Mouse (Mus musculus): ENCODE data around the gene Fbrs.
"Not testable (repeated sequence)": the region's sequence is repeated elsewhere in the genome, so short reads cannot be mapped to it uniquely, and the experiment has no call there.

Fbrs gene

GRCm38 (mm10) chr7:127478635-127479317, at the start of gene Fbrs:
Fbrs (plus strand) TSS chr7:127479199.
- DNase-seq (ENCODE audit: low read depth, low spot score), result peak; percentile 96

DNA sequence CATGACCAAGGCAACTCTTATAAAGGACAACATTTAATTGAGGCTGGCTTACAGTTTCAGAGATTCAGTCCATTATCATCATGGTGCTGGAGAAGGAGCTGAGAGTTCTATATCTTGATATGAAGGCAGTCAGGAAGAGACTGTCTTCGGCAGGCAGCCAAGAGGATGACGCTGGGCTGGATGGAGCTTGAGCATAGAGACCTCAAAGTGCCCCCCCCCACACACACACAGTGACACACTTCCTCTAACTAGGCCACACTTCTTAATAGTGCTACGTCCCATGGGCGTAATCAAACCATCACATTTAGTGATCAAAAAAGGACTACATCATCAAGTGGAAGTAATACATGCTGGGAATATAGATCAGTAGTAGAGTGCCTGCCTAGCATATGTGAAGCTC, 43.8 kb upstream of the Fbrs start:
- DNase-seq (ENCODE audit: low read depth, low spot score), result no peak

- DNase-seq (ENCODE audit: low read depth, low spot score), result no peak
Observed at GRCm38 (mm10) chr7:127437724-127438123, 41.3 kb upstream of the Fbrs start.

GRCm38 (mm10) chr7:127443976-127444375, 35.0 kb upstream of the Fbrs start:
- no peak for DNase-seq (ENCODE audit: low read depth, low spot score)

DNA sequence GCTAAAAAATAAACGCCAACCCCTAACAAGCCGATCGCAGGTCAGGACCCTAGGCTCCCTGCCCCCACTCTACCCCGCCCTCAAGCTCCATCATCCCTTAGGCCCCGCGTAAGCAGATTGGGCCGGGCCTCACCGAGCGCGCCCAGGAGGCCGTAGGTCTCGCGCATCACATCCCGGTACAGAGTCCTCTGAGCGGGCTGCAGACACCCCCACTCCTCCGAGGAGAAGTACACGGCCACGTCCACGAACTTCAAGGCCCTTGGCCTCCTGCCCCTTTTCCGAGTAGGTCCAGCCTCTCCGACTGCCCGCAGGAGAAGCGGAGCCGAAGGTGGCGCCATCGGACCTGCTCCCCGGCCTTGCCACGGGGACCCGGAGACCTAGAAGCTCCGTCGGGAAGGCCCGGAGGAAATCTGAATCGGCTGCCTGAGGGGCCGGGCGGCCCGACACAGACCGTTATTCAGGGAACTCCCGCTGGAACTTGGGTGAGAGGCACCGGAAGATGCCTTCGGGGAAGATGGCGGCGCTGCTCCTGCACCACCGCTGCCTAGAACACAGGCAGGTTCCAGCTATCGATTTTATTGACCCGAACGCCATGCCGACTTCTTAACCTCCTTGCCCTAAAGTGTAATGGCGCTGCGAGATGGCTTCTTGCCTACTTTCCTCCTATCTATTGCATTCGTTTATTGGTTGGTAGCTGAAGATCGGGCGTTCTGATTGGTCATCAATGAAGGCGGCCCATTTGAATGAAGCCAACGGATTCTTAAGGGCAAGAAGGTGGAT, 30.3 kb upstream of the Fbrs start, which contains the start of gene Zfp689:
Gene Zfp689, minus strand, starts transcription at position 638 of the 780 bp plus-strand sequence.
- DNase-seq (ENCODE audit: low read depth, low spot score), result peak; percentile 96

- DNase-seq (ENCODE audit: low read depth, low spot score), result no peak
Observed at GRCm38 (mm10) chr7:127449966-127450365, 29.0 kb upstream of the Fbrs start.

- no peak for DNase-seq (ENCODE audit: low read depth, low spot score)
Observed at GRCm38 (mm10) chr7:127453056-127453455, 25.9 kb upstream of the Fbrs start.

DNA sequence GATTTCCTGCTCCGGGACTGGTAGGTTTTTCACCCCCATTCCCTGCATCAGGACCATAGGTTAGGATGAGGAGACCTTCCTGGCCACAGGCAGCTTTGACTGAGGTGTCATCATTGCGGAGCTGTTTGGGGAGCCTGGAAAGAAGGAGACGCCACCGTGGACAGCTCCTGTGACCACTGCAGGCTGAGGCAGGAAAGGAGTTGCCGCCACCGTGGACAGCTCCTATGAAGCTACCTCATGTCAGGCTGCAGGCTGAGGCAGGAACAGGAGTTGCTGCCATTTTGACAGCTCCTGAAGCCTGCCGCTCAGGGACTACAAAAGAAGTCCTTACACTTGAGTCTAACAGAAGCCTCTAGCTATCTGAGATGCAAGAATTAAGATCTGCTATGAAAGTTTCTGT, 24.1 kb upstream of the Fbrs start:
- DNase-seq (ENCODE audit: low read depth, low spot score), result no peak

GRCm38 (mm10) chr7:127458371-127459122, 20.5 kb upstream of the Fbrs start:
- not testable (repeated sequence) for DNase-seq (ENCODE audit: low read depth, low spot score)

DNA sequence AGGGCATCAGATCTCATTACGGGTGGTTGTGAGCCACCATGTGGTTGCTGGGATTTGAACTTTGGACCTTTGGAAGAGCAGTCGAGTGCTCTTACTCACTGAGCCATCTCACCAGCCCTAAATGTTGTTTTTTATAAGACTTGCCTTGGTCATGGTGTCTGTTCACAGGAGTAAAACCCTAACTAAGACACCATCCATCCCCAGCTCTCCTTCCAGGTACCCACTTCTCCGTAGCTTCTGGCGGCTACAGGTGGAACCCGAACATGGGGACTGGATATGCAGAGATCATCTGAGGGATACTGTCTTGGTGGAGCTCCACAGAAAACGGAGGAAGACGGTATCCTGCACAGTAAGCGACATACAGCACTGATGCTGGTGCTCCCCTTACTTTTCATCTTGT, 19.7 kb upstream of the Fbrs start, which contains the start of gene Prr14:
Gene Prr14, plus strand, starts transcription at position 301 of the 400 bp plus-strand sequence.
- DNase-seq (ENCODE audit: low read depth, low spot score), result not testable (repeated sequence)

- DNase-seq (ENCODE audit: low read depth, low spot score), result no peak
Observed at GRCm38 (mm10) chr7:127465191-127465590, 13.8 kb upstream of the Fbrs start.

DNA sequence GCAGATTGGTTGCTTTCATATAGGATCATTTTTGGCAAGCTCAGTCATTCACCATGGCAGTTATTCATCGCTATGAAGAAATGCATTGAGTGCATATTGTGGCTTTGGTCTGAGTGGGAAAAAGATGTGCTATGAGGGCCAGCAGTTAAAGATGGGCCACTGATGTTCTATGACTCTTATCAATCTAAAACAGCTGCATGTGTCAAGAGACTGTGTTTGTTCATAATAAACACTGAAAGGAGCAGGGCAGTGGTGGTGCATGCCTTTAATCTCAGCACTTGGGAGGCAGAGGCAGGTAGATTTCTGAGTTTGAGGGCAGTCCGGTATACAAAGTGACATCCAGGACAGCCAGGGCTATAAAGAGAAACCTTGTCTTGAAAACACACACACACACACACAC, 13.3 kb upstream of the Fbrs start:
- DNase-seq (ENCODE audit: low read depth, low spot score), result not testable (repeated sequence)

- DNase-seq (ENCODE audit: low read depth, low spot score), result no peak
Observed at GRCm38 (mm10) chr7:127466606-127467005, 12.4 kb upstream of the Fbrs start.

- DNase-seq (ENCODE audit: low read depth, low spot score), result peak; percentile 22
Observed at GRCm38 (mm10) chr7:127470011-127470715, 8.8 kb upstream of the Fbrs start.

DNA sequence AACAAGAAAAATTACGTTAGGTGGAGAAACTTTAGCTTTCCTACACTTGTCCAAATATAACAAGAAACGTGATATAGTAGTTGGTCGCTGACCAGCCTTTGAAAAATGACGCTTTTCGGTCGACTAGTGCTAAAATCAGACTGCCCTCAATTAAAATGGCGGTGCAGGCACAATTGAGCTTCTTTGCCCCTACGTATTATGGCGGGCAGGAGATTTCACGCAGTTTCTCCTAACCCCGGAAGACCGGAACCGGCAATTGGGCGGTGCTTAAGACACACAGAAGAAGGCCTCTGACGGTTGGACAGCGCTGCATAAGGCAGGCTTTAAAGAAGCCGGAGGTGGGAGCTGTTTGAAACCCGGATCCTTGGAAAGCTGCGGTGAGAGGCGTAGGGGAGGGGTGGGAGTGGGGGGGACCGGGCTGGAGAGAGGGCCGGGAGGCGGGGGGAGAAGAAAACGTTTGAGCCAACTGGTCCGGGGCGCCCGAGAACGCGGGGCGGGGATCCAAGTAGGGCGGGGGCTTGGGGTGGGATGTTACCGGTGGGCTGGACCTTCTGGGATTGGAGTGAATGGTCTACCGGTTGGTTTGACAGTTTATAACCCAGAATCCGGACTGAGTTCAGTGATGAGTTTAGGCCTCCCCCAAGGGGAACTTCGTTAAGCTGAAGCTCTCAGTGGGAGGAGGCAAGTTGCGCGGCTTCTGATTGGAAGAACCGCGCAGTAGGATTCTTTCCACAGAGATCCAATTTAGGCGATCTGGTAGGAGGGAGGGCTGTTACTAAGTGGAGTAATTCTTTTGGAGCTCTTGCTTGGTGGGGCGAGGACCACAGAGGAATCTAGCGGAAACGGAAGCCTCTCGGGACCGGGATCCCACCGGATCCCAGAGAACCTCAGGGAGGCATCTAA, 8.0 kb upstream of the Fbrs start:
- DNase-seq (ENCODE audit: low read depth, low spot score), result peak; percentile 97

DNA sequence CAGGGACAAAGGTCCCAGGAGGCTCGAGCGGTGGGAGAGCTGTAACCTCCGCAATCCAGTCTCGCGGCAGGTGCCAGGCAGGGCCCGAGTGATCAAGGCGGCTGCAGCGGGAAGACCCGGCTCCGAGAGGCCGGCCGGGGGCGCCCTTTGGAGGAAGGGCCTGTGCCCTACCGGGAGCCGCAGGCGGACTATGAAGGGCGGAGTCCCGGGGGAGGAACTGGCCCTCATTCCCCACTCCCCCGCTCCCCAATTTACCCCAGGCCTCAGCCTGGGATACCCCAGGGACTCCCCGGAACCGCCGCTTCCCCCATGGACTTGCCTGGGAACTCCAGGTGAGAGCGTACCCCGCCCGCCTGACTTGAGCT, 7.4 kb upstream of the Fbrs start:
- DNase-seq (ENCODE audit: low read depth, low spot score), result no peak

- DNase-seq (ENCODE audit: low read depth, low spot score), result no peak
Observed at GRCm38 (mm10) chr7:127472060-127472459, 6.9 kb upstream of the Fbrs start.

DNA sequence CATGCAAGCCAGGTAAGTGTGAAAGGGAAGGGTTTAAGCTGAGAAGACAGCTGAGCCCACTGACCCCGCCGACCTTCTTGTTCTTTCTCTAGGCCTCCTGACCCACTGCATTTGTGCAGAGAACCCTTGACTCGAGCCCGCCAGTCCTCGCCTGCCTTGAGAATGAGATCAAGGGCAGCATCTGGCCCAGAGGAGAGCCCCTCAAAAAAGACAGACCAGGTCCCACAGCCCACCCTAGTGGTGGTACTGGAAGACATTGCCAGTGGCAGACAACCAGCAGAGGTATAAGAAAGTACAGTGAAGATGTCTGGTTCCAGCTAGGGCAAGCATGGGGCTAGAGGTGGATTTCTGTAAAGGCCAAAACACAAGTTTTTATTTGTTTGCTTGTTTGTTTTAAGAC, 5.3 kb upstream of the Fbrs start:
- no peak for DNase-seq (ENCODE audit: low read depth, low spot score)

- DNase-seq (ENCODE audit: low read depth, low spot score), result no peak
Observed at GRCm38 (mm10) chr7:127474378-127475070, 4.5 kb upstream of the Fbrs start.

DNA sequence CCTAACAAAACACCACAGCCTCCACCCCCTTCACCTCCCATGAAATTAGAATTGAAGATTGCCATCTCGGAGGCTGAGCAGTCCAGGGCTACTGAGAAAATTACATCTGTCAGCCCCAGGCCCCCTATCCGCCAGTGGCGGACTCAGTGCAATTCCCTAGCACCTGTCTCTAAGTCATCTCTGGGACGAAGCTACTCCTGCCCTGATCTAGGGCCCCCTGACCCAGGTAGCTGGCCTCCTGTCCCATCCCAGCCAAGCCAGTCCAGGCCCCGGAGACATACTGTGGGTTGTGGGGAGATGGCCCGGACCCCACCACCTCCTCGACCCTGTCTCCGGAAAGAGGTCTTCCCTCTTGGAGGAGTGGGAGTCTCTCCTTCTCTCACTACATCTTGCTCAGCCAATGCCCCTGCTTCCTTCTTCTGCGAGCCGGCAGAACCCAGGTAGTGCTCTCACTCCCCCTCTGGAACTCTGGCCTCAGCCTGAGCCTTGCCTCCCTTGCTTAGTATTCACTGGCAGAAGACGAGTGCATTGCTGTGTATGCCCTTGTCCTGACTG, 3.7 kb upstream of the Fbrs start:
- DNase-seq (ENCODE audit: low read depth, low spot score), result no peak
